26 mouse cellular contexts compared by ENCODE assay signal in genomic region chr9:33240506-33240905, GRCm38 (mm10).
"Had no signal": no experiment of that assay in that cellular context is flagged by ENCODE, and none has a peak within 500 bp of the region (broad histone marks: within the 10 kb centered on the region; RNA-seq: fewer than 3 reads in every experiment).

No protein-coding gene starts in this region.

- H3K9me3 ChIP-seq: heart, embryonic 10.5 days; heart, embryonic 12.5 days; hindbrain, embryonic 10.5 days; hindbrain, embryonic 12.5 days; hindbrain, embryonic 15.5 days; intestine, embryonic 15.5 days; kidney, embryonic 15.5 days; limb, embryonic 13.5 days; limb, embryonic 15.5 days; liver, embryonic 12.5 days had no signal

- H3K4me2 ChIP-seq: heart, embryonic 12.5 days; hindbrain, embryonic 12.5 days; hindbrain, embryonic 15.5 days; intestine, embryonic 15.5 days; kidney, embryonic 15.5 days; limb, embryonic 13.5 days; limb, embryonic 15.5 days; liver, embryonic 12.5 days had no signal

- H3K4me1 ChIP-seq: heart, embryonic 10.5 days; heart, embryonic 12.5 days; hindbrain, embryonic 10.5 days; hindbrain, embryonic 12.5 days; hindbrain, embryonic 15.5 days; intestine, embryonic 15.5 days; kidney, embryonic 15.5 days; limb, embryonic 13.5 days; limb, embryonic 15.5 days; liver, embryonic 12.5 days had no signal

- H3K4me3 ChIP-seq: gastrocnemius, adult 2 months; heart, embryonic 10.5 days; heart, embryonic 12.5 days; hindbrain, embryonic 10.5 days; hindbrain, embryonic 12.5 days; hindbrain, embryonic 15.5 days; intestine, embryonic 15.5 days; kidney, embryonic 15.5 days; layer of hippocampus, adult 2 months; left cerebral cortex, adult 2 months; limb, embryonic 13.5 days; limb, embryonic 15.5 days; liver, embryonic 12.5 days had no signal

- H3K36me3 ChIP-seq: heart, embryonic 10.5 days; heart, embryonic 12.5 days; hindbrain, embryonic 10.5 days; hindbrain, embryonic 12.5 days; hindbrain, embryonic 15.5 days; intestine, embryonic 15.5 days; kidney, embryonic 15.5 days; limb, embryonic 13.5 days; limb, embryonic 15.5 days; liver, embryonic 12.5 days had no signal

- ATAC-seq: inflammation-experienced regulatory T-cells, adult 6 months; intestine, embryonic 15.5 days; intestine, postnatal 0 days had no signal

- H3K27me3 ChIP-seq: heart, embryonic 12.5 days; hindbrain, embryonic 12.5 days; hindbrain, embryonic 15.5 days; intestine, embryonic 15.5 days; kidney, embryonic 15.5 days; limb, embryonic 13.5 days; limb, embryonic 15.5 days; liver, embryonic 12.5 days had no signal

- H3K9ac ChIP-seq: heart, embryonic 12.5 days; hindbrain, embryonic 12.5 days; hindbrain, embryonic 15.5 days; intestine, embryonic 15.5 days; kidney, embryonic 15.5 days; limb, embryonic 13.5 days; limb, embryonic 15.5 days; liver, embryonic 12.5 days had no signal

- H3K27ac ChIP-seq: gastrocnemius, adult 2 months; heart, embryonic 10.5 days; hindbrain, embryonic 10.5 days; hindbrain, embryonic 15.5 days; intestine, embryonic 15.5 days; kidney, embryonic 15.5 days; kidney, postnatal 0 days; layer of hippocampus, adult 2 months; left cerebral cortex, adult 2 months; limb, embryonic 13.5 days; limb, embryonic 15.5 days; liver, embryonic 12.5 days had no signal

- DNase-seq: gastrocnemius, adult 2 months; gastrocnemius, postnatal 10 days; gastrocnemius, postnatal 25 days; heart, adult 18-20 months; heart, postnatal 10 days; heart, postnatal 4 days; kidney, adult 18-20 months; kidney, adult 9 months; kidney, postnatal 14 days; kidney, postnatal 36 days; left cerebral cortex, postnatal 4 days had no signal
